Mouse (Mus musculus): ENCODE data around the gene Amd1. TPM values are rescaled to one million over a fixed set of nuclear protein-coding genes. Genes with fewer than 3 reads are reported as not detected.

The Amd1 gene
- polyA plus RNA-seq (2015; fragmentation: Illumina TruSeq; extraction: RNeasy Lipid Tissue Mini Kit (QIAGEN cat#74804); ENCODE audit: insufficient read depth, low read depth, low replicate concordance), result 26.2 TPM

GRCm38 (mm10) chr10:40302140-40302985 is at the start of gene Amd1:
Amd1 (minus strand) TSS chr10:40302186.

GRCm38 (mm10) chr10:40339351-40339964 is 37.5 kb upstream of the Amd1 start, which contains the start of gene Cdk19:
Cdk19 (plus strand) TSS chr10:40339564.

GRCm38 (mm10) chr10:40257414-40258255 is 44.4 kb downstream of the Amd1 start, which contains the start of gene Gtf3c6:
Gtf3c6 (minus strand) TSS chr10:40258108.

GRCm38 (mm10) chr10:40246374-40247165 is 55.4 kb downstream of the Amd1 start, which contains the start of gene Rpf2:
Rpf2 (minus strand) TSS chr10:40247036.

Other genes with a start within 250 kb of the Amd1 start
- 4.9 TPM for gene Slc16a10, start 159.9 kb downstream of the Amd1 start, polyA plus RNA-seq (2015; fragmentation: Illumina TruSeq; extraction: RNeasy Lipid Tissue Mini Kit (QIAGEN cat#74804); ENCODE audit: insufficient read depth, low read depth, low replicate concordance)
- 3.7 TPM for gene Rpf2, start 55.1 kb downstream of the Amd1 start, polyA plus RNA-seq (2015; fragmentation: Illumina TruSeq; extraction: RNeasy Lipid Tissue Mini Kit (QIAGEN cat#74804); ENCODE audit: insufficient read depth, low read depth, low replicate concordance)
- 12.1 TPM for gene Gtf3c6, start 44.1 kb downstream of the Amd1 start, polyA plus RNA-seq (2015; fragmentation: Illumina TruSeq; extraction: RNeasy Lipid Tissue Mini Kit (QIAGEN cat#74804); ENCODE audit: insufficient read depth, low read depth, low replicate concordance)
- gene Cdk19, start 37.4 kb upstream of the Amd1 start, polyA plus RNA-seq (2015; fragmentation: Illumina TruSeq; extraction: RNeasy Lipid Tissue Mini Kit (QIAGEN cat#74804); ENCODE audit: insufficient read depth, low read depth, low replicate concordance), result 3.0 TPM

Measured in pancreas, adult 10 weeks (tissue).